Mouse (Mus musculus) spleen, adult 2 months (tissue): Measurements from ENCODE around the gene Vti1a. TPM values are rescaled to one million over a fixed set of nuclear protein-coding genes. Genes with fewer than 3 reads are reported as not detected.

ENCODE experiments used
- DNase-seq, 2 experiments: peaks; one replicate each; pipeline versions ENCODE4 v3.0.0 to v3.0.0-alpha.2; 2012 to 2021; ENCODE audit warnings: low spot score in 2 of 2, low read depth in 1 of 2
- H3K27ac ChIP-seq: fragments of 200-500 bp; 2 replicates; pipeline ENCODE4 v1.5.1; 2012; ENCODE audit warnings: low read length, inconsistent platforms; ENCODE audit not compliant: insufficient read depth
- H3K27me3 ChIP-seq: fragments of 200-500 bp; 2 replicates; pipeline ENCODE4 v1.6.1; 2012; ENCODE audit warnings: mild to moderate bottlenecking, moderate library complexity, low read length, inconsistent platforms; ENCODE audit not compliant: control insufficient read depth, insufficient read depth
- H3K36me3 ChIP-seq: fragments of 200-500 bp; 2 replicates; pipeline ENCODE4 v1.6.1; 2012; ENCODE audit warnings: mild to moderate bottlenecking, low read length, inconsistent platforms; ENCODE audit not compliant: control insufficient read depth, insufficient read depth
- H3K4me1 ChIP-seq: fragments of 200-500 bp; 2 replicates; pipeline ENCODE4 v1.6.1; 2011; ENCODE audit warnings: inconsistent platforms; ENCODE audit not compliant: control insufficient read depth, insufficient read depth, insufficient read length
- H3K4me3 ChIP-seq: fragments of 200-500 bp; 2 replicates; pipeline ENCODE4 v1.5.1; 2011; ENCODE audit warnings: mild to moderate bottlenecking, inconsistent platforms; ENCODE audit not compliant: insufficient read depth, insufficient read length; ENCODE audit errors: extremely low read depth
- CTCF ChIP-seq: fragments of 200-500 bp; IDR thresholded peaks from 2 replicates; pipeline ENCODE4 v1.5.1; 2011; ENCODE audit warnings: mild to moderate bottlenecking, inconsistent platforms; ENCODE audit not compliant: insufficient read depth, insufficient read length, insufficient replicate concordance; ENCODE audit errors: extremely low read depth
- POLR2A ChIP-seq: fragments of 200-500 bp; IDR thresholded peaks from 2 replicates; pipeline ENCODE4 v1.6.1; 2011; ENCODE audit warnings: low read depth, low read length, inconsistent platforms
- WGBS: fragments of 180-500 bp; shearing (Covaris S2); methylation state at CpG from one replicate; pipeline ENCODE4 v1.1.7; 2018; 5-methylcytosine and 5-hydroxymethylcytosine counted together
- polyA plus RNA-seq: library from polyadenylated mRNA; depleted of rRNA; stranded (reverse); fragments of >200 nt; gene quantifications from 2 replicates; pipeline ENCODE4 v1.2.3, GENCODE M21; 2012

The Vti1a gene
- polyA plus RNA-seq, 1 experiment: 7.0 TPM

DNA sequence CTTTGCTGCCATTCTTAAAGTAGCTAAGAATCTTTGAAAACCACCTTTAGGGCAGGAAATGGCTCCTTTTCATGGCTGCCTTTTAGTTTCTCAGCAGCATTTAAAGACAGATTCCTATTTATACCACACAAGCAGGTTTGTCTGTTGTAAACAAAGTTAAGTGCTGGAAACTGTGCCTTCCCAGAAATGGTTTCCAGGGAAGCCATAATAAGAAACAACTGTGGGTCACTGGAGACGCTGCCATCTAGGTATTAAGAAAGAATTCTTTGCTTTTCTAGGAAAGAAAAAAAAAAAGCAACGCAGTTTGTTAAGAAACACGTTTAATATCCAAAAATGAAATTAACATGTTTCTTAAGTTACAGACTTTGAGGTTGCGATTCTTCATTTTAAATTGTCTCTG lies 192.1 kb downstream of the Vti1a start:
- no peaks in the 10 kb centered on the region for H3K4me1 ChIP-seq
- WGBS: 93% methylated on average over 4 of the region's 4 CpGs
- H3K4me3 ChIP-seq: no peak overlapping the region
- TF ChIP-seq POLR2A: no peak
- TF ChIP-seq CTCF: no peak
- DNase-seq: no peak
- peaks cover 3% of the 10 kb centered on the region; the same call in 1 of the 2 replicates for H3K36me3 ChIP-seq
- no peaks in the 10 kb centered on the region for H3K27me3 ChIP-seq
- H3K27ac ChIP-seq: no peak overlapping the region

DNA sequence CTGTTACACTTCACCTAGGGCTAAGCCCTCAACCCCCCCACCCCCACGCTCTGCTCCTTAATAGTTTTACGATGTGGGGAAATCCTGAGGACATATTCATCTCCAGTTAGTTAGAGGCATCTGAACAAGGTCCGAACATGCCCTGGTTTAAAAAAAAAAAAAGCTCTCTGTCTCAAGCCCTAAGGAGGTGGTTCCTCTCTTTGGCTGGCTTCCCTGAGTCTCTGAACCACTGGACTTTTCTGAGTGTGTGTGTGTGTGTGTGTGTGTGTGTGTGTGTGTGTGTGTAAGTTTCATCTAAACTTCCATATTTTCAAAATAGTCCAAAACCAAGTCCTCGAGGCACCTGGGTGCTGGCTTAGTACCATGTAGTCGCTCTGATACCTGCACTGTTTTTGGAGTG lies 192.9 kb downstream of the Vti1a start:
- peaks cover 3% of the 10 kb centered on the region; the same call in 1 of the 2 replicates for H3K36me3 ChIP-seq
- WGBS: 85% methylated on average over 5 of the region's 5 CpGs

DNA sequence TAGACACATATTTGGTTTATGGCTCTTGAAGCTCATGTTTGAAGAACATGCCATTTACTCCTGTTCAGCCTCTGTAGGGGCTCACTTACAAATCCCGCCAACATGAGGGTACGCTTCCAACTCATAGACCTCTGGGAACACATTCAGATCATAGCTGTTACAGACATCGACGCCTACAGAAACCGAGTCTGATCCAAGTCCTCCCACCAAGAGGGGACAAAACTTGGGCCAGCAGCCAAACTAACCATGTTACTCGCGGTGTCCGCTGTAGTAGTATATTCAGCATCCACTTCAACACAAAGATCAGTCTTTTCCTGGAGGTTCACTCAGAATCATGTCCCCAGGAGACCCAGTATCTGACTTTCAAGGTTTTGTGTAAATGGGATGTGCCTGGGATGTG lies 193.5 kb downstream of the Vti1a start:
- H3K4me1 ChIP-seq: no peaks in the 10 kb centered on the region
- WGBS: 92% methylated on average over 8 of the region's 8 CpGs
- no peak overlapping the region for H3K4me3 ChIP-seq
- H3K27me3 ChIP-seq: no peaks in the 10 kb centered on the region
- H3K36me3 ChIP-seq: peaks cover 3% of the 10 kb centered on the region; the same call in 1 of the 2 replicates
- DNase-seq: no peak
- no peak overlapping the region for H3K27ac ChIP-seq
- no peak for TF ChIP-seq POLR2A
- no peak for TF ChIP-seq CTCF

More for the DNA sequence above, 192.9 kb downstream of the Vti1a start:
- H3K4me1 ChIP-seq: no peaks in the 10 kb centered on the region
- no peak for DNase-seq
- H3K4me3 ChIP-seq: no peak overlapping the region
- H3K27ac ChIP-seq: no peak overlapping the region
- H3K27me3 ChIP-seq: no peaks in the 10 kb centered on the region
- no peak for TF ChIP-seq POLR2A
- TF ChIP-seq CTCF: no peak

DNA sequence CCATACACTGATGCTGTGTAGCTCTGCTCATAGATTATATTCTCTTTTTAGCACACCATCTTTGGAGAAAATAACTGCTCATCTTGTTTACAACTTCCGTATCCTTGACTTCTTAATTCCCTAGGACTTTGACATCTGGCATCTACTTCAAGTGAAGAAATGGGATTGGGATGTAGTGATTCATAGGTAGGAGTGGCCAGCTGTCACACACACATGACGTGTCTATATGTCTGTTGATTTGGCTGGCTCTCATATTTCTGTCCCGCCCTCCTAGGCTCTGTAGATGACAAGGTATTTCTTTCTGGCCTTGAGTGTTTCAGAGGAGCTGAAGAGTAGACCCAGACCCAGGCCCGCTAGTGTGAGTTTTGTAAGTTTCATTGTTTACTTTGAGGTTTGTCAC lies 197.8 kb downstream of the Vti1a start:
- Histone ChIP-seq H3K4me3 (no peak overlapping the region), H3K27me3 (no peaks in the 10 kb centered on the region), H3K36me3 (no peaks in the 10 kb centered on the region), H3K4me1 (no peaks in the 10 kb centered on the region), H3K27ac (no peak overlapping the region)
- DNase-seq: no peak
- WGBS: 96% methylated on average over 4 of the region's 4 CpGs
- TF ChIP-seq CTCF (no peak), POLR2A (no peak)

DNA sequence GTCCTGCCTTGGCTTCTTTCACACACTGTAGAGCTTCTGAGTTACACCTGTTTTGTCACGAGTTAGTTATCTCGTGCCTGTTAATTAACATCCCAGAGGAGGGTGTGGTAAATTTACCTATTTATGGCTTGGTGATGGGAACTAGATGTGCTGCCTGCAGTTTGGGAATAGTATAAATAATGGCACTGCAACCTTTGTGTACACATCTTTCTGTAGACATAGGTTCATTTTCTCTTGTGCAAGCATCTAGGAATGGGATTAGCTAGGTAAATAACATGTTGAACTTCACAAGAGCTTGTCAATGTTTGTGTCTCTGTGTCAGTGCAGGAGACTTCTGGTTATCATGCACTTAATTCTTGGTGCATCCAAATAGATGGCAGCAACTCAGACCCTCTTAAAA lies 204.1 kb downstream of the Vti1a start:
- Histone ChIP-seq H3K27ac (no peak overlapping the region), H3K27me3 (no peaks in the 10 kb centered on the region), H3K4me3 (no peak overlapping the region), H3K36me3 (no peaks in the 10 kb centered on the region), H3K4me1 (no peaks in the 10 kb centered on the region)
- no peak for TF ChIP-seq POLR2A
- TF ChIP-seq CTCF: no peak
- 88% methylated on average over 2 of the region's 2 CpGs for WGBS
- DNase-seq: no peak

DNA sequence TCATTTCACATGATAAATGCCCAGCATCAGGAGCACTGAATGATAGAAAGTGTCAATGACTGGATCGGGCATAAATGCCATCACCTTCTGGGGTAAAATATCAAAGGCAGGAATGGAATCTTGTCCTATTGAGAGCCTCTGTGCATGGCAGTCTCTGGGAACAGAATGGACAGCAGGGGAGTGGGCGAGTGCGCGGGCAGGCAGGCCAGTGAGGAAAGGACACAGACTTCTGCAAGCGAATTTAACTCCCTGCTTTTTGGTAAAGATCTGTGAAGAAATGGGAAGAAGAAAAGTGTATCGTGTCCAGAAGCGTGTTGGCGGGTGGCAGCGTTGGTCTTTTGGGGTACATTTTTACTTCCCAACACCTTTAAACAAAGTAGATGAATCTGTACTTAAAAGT lies 207.2 kb downstream of the Vti1a start:
- 92% methylated on average over 9 of the region's 9 CpGs for WGBS

DNA sequence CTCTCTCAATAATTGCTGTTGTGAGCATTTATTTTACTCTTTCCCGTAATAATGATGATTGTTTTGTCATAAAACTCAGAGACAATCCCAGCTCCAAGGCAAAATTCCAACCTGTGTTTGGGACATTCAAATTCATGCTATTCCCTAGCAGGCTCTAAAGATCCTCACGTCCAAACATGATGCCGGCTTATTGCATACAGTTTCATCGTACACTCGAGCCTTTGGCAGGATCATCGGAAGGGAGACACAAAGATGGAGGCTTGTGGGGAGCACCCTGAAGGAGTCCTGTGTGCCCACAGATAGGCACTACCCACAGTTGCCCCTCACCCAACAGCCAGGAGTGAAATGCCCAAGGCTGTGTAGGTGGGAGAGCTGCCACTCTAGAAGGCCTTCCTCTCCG lies 208.3 kb downstream of the Vti1a start:
- Histone ChIP-seq H3K4me1 (no peaks in the 10 kb centered on the region), H3K27ac (no peak overlapping the region), H3K27me3 (no peaks in the 10 kb centered on the region), H3K4me3 (no peak overlapping the region), H3K36me3 (no peaks in the 10 kb centered on the region)
- no peak for DNase-seq
- 93% methylated on average over 7 of the region's 7 CpGs for WGBS
- TF ChIP-seq CTCF (no peak), POLR2A (no peak)

More for the DNA sequence above, 207.2 kb downstream of the Vti1a start:
- H3K27me3 ChIP-seq: no peaks in the 10 kb centered on the region
- H3K27ac ChIP-seq: no peak overlapping the region
- DNase-seq: no peak
- H3K36me3 ChIP-seq: no peaks in the 10 kb centered on the region
- TF ChIP-seq POLR2A (no peak), CTCF (no peak)
- H3K4me3 ChIP-seq: no peak overlapping the region
- no peaks in the 10 kb centered on the region for H3K4me1 ChIP-seq
